Mouse (Mus musculus): ENCODE measurements around the gene Tent4a. TPM values are rescaled to one million over a fixed set of nuclear protein-coding genes. Genes with fewer than 3 reads are reported as not detected.

Tent4a gene
- polyA plus RNA-seq, 1 experiment from 2014 or later, result 2.3 TPM

DNA sequence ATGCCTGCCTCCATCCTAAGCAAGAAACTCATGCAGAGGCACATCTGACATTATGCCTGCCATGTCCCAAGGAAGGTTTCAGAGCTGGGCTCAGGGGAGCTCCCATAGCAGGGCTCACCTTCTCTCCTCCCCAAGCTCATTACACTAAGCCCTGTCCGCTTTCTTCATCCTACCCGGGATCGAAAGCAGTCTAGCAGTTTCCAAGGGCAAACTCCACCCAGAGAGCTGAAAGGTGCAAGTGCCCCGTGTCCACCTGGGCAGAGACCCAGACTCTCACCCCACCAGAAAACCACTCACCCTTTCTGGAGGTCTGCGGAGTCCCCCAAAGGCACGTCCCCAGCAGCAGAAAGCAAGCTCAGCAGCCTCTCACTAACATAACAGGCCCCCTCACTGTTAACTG is 3.5 kb downstream of the Tent4a start:
- TF ChIP-seq CTCF (IDR thresholded peaks at IDR 0.05; ENCODE audit: low read depth), result no peak
- Histone ChIP-seq H3K27me3 (replicated peaks; ENCODE audit: control insufficient read depth, insufficient read depth, low read length) (no peaks in the 10 kb centered on the region), H3K9ac (ENCODE audit: low read depth, low read length) (no peak overlapping the region), H3K4me3 (ENCODE audit: low read depth, low read length) (no peak overlapping the region), H3K4me2 (replicated peaks; ENCODE audit: low read depth) (peak overlapping the region; percentile 97), H3K36me3 (ENCODE audit: control insufficient read depth, insufficient read depth) (peaks cover 6% of the 10 kb centered on the region; the same call in 1 of the 2 replicates), H3K4me1 (replicated peaks; ENCODE audit: control insufficient read depth, insufficient read depth, low read length) (0 out of 2 replicates have a peak, but pooled peaks cover 3% of the 10 kb centered on the region), H3K27ac (ENCODE audit: low read depth, low read length) (no peak overlapping the region), H3K9me3 (ENCODE audit: control insufficient read depth) (no peaks in the 10 kb centered on the region)
- ATAC-seq, result no peak
- WGBS, result 76% methylated on average over 6 of the region's 6 CpGs

- no peak overlapping the region for H3K9ac ChIP-seq (ENCODE audit: low read depth, low read length)
- no peak overlapping the region for H3K4me2 ChIP-seq (replicated peaks; ENCODE audit: low read depth)
- ATAC-seq, result no peak
- H3K4me3 ChIP-seq (ENCODE audit: low read depth, low read length), result no peak overlapping the region
- no peaks in the 10 kb centered on the region for H3K27me3 ChIP-seq (replicated peaks; ENCODE audit: control insufficient read depth, insufficient read depth, low read length)
- 78% methylated on average over 3 of the region's 3 CpGs for WGBS
- H3K27ac ChIP-seq (ENCODE audit: low read depth, low read length), result no peak overlapping the region
- TF ChIP-seq CTCF (IDR thresholded peaks at IDR 0.05; ENCODE audit: low read depth), result no peak
- 0 out of 2 replicates have a peak, but pooled peaks cover 3% of the 10 kb centered on the region for H3K4me1 ChIP-seq (replicated peaks; ENCODE audit: control insufficient read depth, insufficient read depth, low read length)
- H3K36me3 ChIP-seq (ENCODE audit: control insufficient read depth, insufficient read depth), result peaks cover 6% of the 10 kb centered on the region; the same call in 1 of the 2 replicates
- no peaks in the 10 kb centered on the region for H3K9me3 ChIP-seq (ENCODE audit: control insufficient read depth)
These were observed 4.3 kb downstream of the Tent4a start for GRCm38 (mm10) chr13:69530156-69530555.

GRCm38 (mm10) chr13:69528531-69528930 is 5.9 kb downstream of the Tent4a start:
- H3K4me1 ChIP-seq (replicated peaks; ENCODE audit: control insufficient read depth, insufficient read depth, low read length), result 0 out of 2 replicates have a peak, but pooled peaks cover 3% of the 10 kb centered on the region
- no peak for TF ChIP-seq CTCF (IDR thresholded peaks at IDR 0.05; ENCODE audit: low read depth)

DNA sequence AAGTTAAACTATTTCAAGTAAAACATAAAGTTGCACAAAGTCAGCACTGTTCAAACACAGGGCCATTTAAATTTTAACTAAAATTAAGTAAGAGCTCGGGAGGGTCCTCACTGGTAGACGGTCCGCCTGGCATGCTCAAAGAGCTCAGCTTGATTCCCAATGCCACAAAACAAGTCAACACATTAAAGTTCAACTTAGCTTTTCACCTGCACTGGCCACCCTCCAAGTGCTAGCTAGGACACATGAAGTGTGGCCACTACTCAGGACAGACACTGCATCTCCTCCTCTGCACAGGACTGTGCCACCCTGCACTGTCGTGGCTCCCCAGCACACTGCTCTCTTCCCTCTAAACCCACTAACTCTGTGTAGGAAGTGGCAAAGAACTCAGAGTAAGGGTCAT is 8.6 kb downstream of the Tent4a start:
- no peak overlapping the region for H3K4me3 ChIP-seq (ENCODE audit: low read depth, low read length)
- peaks cover 6% of the 10 kb centered on the region; the same call in 1 of the 2 replicates for H3K36me3 ChIP-seq (ENCODE audit: control insufficient read depth, insufficient read depth)
- no peaks in the 10 kb centered on the region for H3K9me3 ChIP-seq (ENCODE audit: control insufficient read depth)
- H3K9ac ChIP-seq (ENCODE audit: low read depth, low read length), result no peak overlapping the region
- peaks cover 2% of the 10 kb centered on the region; the same call in 1 of the 2 replicates for H3K4me1 ChIP-seq (replicated peaks; ENCODE audit: control insufficient read depth, insufficient read depth, low read length)
- H3K27ac ChIP-seq (ENCODE audit: low read depth, low read length), result no peak overlapping the region
- TF ChIP-seq CTCF (IDR thresholded peaks at IDR 0.05; ENCODE audit: low read depth), result no peak
- no peaks in the 10 kb centered on the region for H3K27me3 ChIP-seq (replicated peaks; ENCODE audit: control insufficient read depth, insufficient read depth, low read length)
- peak overlapping the region; percentile 18; the same call in 1 of the 2 replicates for H3K4me2 ChIP-seq (replicated peaks; ENCODE audit: low read depth)
- ATAC-seq, result no peak
- WGBS, result 37% methylated on average over 4 of the region's 4 CpGs

More at GRCm38 (mm10) chr13:69528531-69528930, 5.9 kb downstream of the Tent4a start:
- H3K4me3 ChIP-seq (ENCODE audit: low read depth, low read length), result no peak overlapping the region
- 57% methylated on average over 7 of the region's 7 CpGs for WGBS
- no peaks in the 10 kb centered on the region for H3K9me3 ChIP-seq (ENCODE audit: control insufficient read depth)
- H3K9ac ChIP-seq (ENCODE audit: low read depth, low read length), result no peak overlapping the region
- H3K27me3 ChIP-seq (replicated peaks; ENCODE audit: control insufficient read depth, insufficient read depth, low read length), result no peaks in the 10 kb centered on the region
- no peak overlapping the region for H3K4me2 ChIP-seq (replicated peaks; ENCODE audit: low read depth)
- H3K36me3 ChIP-seq (ENCODE audit: control insufficient read depth, insufficient read depth), result peaks cover 6% of the 10 kb centered on the region; the same call in 1 of the 2 replicates
- no peak for ATAC-seq
- H3K27ac ChIP-seq (ENCODE audit: low read depth, low read length), result no peak overlapping the region

DNA sequence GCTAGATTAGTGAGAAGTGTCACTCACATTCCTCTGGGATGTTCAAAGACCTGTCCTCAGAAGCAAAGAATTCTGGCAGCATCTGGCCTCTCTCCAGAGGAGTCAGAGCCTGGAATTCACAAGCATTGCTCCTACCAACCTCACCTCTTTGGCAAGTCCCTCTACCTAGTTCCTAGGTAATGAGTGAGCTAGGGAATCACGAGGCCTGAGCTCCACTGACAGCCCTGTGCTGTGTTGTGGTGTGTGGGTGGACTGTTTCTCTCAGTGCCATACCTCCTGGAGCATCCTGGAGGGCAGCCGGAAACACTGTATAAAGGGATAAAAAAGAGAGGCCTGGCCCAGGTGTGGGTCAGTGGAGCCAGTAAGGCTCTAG is 10.3 kb downstream of the Tent4a start:
- no peak for TF ChIP-seq CTCF (IDR thresholded peaks at IDR 0.05; ENCODE audit: low read depth)
- no peak for ATAC-seq
- Histone ChIP-seq H3K4me3 (ENCODE audit: low read depth, low read length) (no peak overlapping the region), H3K27me3 (replicated peaks; ENCODE audit: control insufficient read depth, insufficient read depth, low read length) (no peaks in the 10 kb centered on the region), H3K4me2 (replicated peaks; ENCODE audit: low read depth) (no peak overlapping the region), H3K9ac (ENCODE audit: low read depth, low read length) (no peak overlapping the region), H3K4me1 (replicated peaks; ENCODE audit: control insufficient read depth, insufficient read depth, low read length) (peaks cover 2% of the 10 kb centered on the region; the same call in 1 of the 2 replicates), H3K9me3 (ENCODE audit: control insufficient read depth) (no peaks in the 10 kb centered on the region), H3K27ac (ENCODE audit: low read depth, low read length) (no peak overlapping the region), H3K36me3 (ENCODE audit: control insufficient read depth, insufficient read depth) (no peaks in the 10 kb centered on the region)
- 66% methylated on average over 2 of the region's 2 CpGs for WGBS

DNA sequence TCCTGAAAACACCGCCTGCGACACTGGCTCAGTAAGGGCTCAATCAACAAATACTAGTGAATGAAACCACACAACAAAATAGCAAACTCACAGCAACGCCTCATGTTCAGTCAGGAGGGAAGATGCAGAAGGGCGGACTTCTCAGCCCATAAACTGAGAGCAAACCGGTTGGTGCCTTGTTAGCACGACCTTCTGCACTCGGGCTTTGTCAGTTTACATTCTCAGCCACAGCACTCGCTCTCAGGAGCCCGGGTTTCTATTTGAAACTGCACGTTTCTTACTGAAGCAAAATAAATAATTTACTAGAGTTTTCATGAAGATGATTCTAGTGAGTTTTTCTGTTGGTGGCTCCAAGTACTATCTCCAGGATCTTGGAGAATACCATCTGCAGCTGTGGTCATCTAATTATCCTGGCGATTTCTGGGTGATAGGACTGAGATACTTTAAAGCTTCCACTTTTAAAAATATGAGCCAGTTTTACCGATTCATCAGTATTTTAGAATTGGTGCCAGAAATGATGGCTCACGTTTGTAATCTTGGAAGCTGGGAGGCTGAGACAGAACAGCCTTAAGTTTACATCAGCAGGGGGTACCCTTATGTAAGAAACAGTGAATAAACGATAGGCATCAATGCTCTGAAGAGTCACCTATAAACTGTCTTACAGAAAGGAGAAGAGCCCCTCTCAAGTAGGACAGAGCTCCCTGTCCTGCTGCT is 10.8 kb downstream of the Tent4a start:
- Histone ChIP-seq H3K4me3 (ENCODE audit: low read depth, low read length) (no peak overlapping the region), H3K4me1 (replicated peaks; ENCODE audit: control insufficient read depth, insufficient read depth, low read length) (peaks cover 2% of the 10 kb centered on the region; the same call in 1 of the 2 replicates), H3K36me3 (ENCODE audit: control insufficient read depth, insufficient read depth) (no peaks in the 10 kb centered on the region), H3K27me3 (replicated peaks; ENCODE audit: control insufficient read depth, insufficient read depth, low read length) (no peaks in the 10 kb centered on the region), H3K9me3 (ENCODE audit: control insufficient read depth) (no peaks in the 10 kb centered on the region), H3K9ac (ENCODE audit: low read depth, low read length) (no peak overlapping the region), H3K4me2 (replicated peaks; ENCODE audit: low read depth) (no peak overlapping the region), H3K27ac (ENCODE audit: low read depth, low read length) (no peak overlapping the region)
- 46% methylated on average over 14 of the region's 14 CpGs for WGBS
- no peak for TF ChIP-seq CTCF (IDR thresholded peaks at IDR 0.05; ENCODE audit: low read depth)
- no peak for ATAC-seq

Data from intestine, postnatal 0 days (tissue).